Mouse (Mus musculus) olfactory bulb, adult 2 months (tissue): Measurements from ENCODE around the gene Dcaf11.

Experiments used
- CTCF ChIP-seq: fragments of 200-500 bp; IDR thresholded peaks from 2 replicates; pipeline ENCODE4 v1.5.1; 2012; ENCODE audit warnings: low read depth, mild to moderate bottlenecking, low read length, moderate library complexity; ENCODE audit not compliant: insufficient read depth
- POLR2A ChIP-seq: fragments of 200-500 bp; IDR thresholded peaks from 2 replicates; pipeline ENCODE4 v1.6.1; 2012; ENCODE audit warnings: mild to moderate bottlenecking, low read depth, low read length, moderate library complexity; ENCODE audit not compliant: insufficient read depth

GRCm38 (mm10) chr14:55551347-55551746, 8.5 kb upstream of the Dcaf11 start:
- TF ChIP-seq CTCF (no peak), POLR2A (no peak)
